Mouse (Mus musculus): ENCODE results near the gene Gm9758.
"Not testable (repeated sequence)": the region's sequence is repeated elsewhere in the genome, so short reads cannot be mapped to it uniquely, and the experiment has no call there.

The Gm9758 gene

GRCm38 (mm10) chr5:14914799-14915198, at the start of gene Gm9758:
Gm9758 (minus strand) TSS chr5:14914899.
- DNase-seq (ENCODE audit: low spot score), result not testable (repeated sequence)

- DNase-seq (ENCODE audit: low spot score), result not testable (repeated sequence)
These were observed 49.1 kb upstream of the Gm9758 start for GRCm38 (mm10) chr5:14963821-14964220.

GRCm38 (mm10) chr5:14961502-14961901, 46.8 kb upstream of the Gm9758 start:
- DNase-seq (ENCODE audit: low spot score), result not testable (repeated sequence)

GRCm38 (mm10) chr5:14955928-14956706, 41.4 kb upstream of the Gm9758 start:
- not testable (repeated sequence) for DNase-seq (ENCODE audit: low spot score)

GRCm38 (mm10) chr5:14953587-14953986, 38.9 kb upstream of the Gm9758 start:
- not testable (repeated sequence) for DNase-seq (ENCODE audit: low spot score)

- DNase-seq (ENCODE audit: low spot score), result not testable (repeated sequence)
These were observed 38.0 kb upstream of the Gm9758 start for GRCm38 (mm10) chr5:14952749-14953148.

- not testable (repeated sequence) for DNase-seq (ENCODE audit: low spot score)
These were observed 37.1 kb upstream of the Gm9758 start for GRCm38 (mm10) chr5:14951822-14952221.

GRCm38 (mm10) chr5:14947482-14948198, 32.9 kb upstream of the Gm9758 start:
- DNase-seq (ENCODE audit: low spot score), result not testable (repeated sequence)

- not testable (repeated sequence) for DNase-seq (ENCODE audit: low spot score)
These were observed 30.8 kb upstream of the Gm9758 start for GRCm38 (mm10) chr5:14945524-14945923.

- not testable (repeated sequence) for DNase-seq (ENCODE audit: low spot score)
These were observed 26.3 kb upstream of the Gm9758 start for GRCm38 (mm10) chr5:14941043-14941442.

- DNase-seq (ENCODE audit: low spot score), result not testable (repeated sequence)
These were observed 23.6 kb upstream of the Gm9758 start, which contains the start of gene Speer4e for GRCm38 (mm10) chr5:14938329-14938728. Speer4e (minus strand) TSS chr5:14938429.

- not testable (repeated sequence) for DNase-seq (ENCODE audit: low spot score)
These were observed 19.0 kb upstream of the Gm9758 start for GRCm38 (mm10) chr5:14933721-14934120.

- not testable (repeated sequence) for DNase-seq (ENCODE audit: low spot score)
These were observed 12.3 kb upstream of the Gm9758 start for GRCm38 (mm10) chr5:14927047-14927446.

GRCm38 (mm10) chr5:14914361-14914760, 338 bp downstream of the Gm9758 start:
- not testable (repeated sequence) for DNase-seq (ENCODE audit: low spot score)

- not testable (repeated sequence) for DNase-seq (ENCODE audit: low spot score)
These were observed 11.2 kb downstream of the Gm9758 start for GRCm38 (mm10) chr5:14903539-14903938.

GRCm38 (mm10) chr5:14892242-14892641, 22.5 kb downstream of the Gm9758 start:
- no peak for DNase-seq (ENCODE audit: low spot score)

- DNase-seq (ENCODE audit: low spot score), result not testable (repeated sequence)
These were observed 29.4 kb downstream of the Gm9758 start for GRCm38 (mm10) chr5:14885291-14885690.

All from layer of hippocampus, adult 9-10 months (tissue).